Mouse (Mus musculus): Measurements from ENCODE around the gene Ncoa5.

DNA sequence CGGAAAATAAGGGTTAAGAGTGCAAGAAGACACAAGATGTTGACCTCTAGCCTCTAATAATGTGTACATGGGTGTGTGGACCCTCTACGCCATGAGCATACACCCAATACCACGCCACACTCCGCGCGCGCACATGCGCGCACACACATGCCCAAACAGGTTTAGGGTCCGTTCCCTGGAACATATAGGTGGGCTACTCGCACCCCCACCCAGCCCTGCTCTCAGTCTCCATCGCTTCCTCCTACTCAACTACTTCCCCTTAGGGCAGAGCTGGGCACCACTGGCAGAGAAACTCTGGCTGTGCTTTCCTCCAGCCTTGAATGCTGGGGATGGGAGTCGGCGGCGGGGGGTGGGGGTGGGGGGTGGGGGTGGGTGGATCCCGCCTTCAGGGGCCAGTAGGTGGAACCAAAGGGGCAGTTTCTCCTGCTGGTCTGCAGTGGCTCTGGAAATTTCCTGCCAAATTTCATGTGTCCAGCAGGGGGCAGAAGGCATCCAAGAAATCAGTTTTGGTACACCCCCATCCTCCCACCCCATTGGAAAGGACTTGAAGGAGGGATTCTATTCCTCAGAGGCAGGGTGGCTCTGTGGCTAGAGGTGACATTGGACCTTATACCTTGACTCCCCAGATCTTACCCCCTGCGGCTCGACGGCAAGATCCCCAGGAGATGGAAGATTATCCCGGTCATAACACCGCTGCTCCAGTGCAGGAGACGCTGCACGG is 35.6 kb upstream of the Ncoa5 start:
- TF ChIP-seq POLR2A (IDR thresholded peaks at IDR 0.05; ENCODE audit: low read depth, low read length) (no peak), CTCF (conservative IDR thresholded peaks at IDR 0.05; ENCODE audit: insufficient read depth, insufficient read length, low read depth, low read length) (peak; percentile 66)
